Mouse (Mus musculus) hindbrain, embryonic 16.5 days (tissue): Measurements from ENCODE around the gene Coa7. TPM values are rescaled to one million over a fixed set of nuclear protein-coding genes. Genes with fewer than 3 reads are reported as not detected.

Experiments used
- ATAC-seq: fragments of 200-750 bp; cut with Nextera tagmentation; 2 replicates; pipeline ENCODE4 v1.8.0; 2017; ENCODE audit warnings: moderate TSS enrichment, moderate library complexity
- H3K27ac ChIP-seq: fragments of 300-500 bp; sonication (generic); 2 replicates; pipeline ENCODE4 v1.5.1; 2014; ENCODE audit warnings: low read depth, mild to moderate bottlenecking, control low read depth, low read length, moderate library complexity
- H3K27me3 ChIP-seq: fragments of 300-500 bp; sonication (generic); replicated peaks from 2 replicates; pipeline ENCODE4 v1.6.1; 2014; ENCODE audit warnings: low read length; ENCODE audit not compliant: control insufficient read depth, insufficient read depth
- H3K36me3 ChIP-seq: fragments of 300-500 bp; sonication (generic); 2 replicates; pipeline ENCODE4 v1.6.1; 2014; ENCODE audit warnings: mild to moderate bottlenecking, low read length, moderate library complexity, mixed read lengths; ENCODE audit not compliant: control insufficient read depth, insufficient read depth
- H3K4me1 ChIP-seq: fragments of 300-500 bp; sonication (generic); 2 replicates; pipeline ENCODE4 v1.6.1; 2014; ENCODE audit warnings: low read depth, low read length; ENCODE audit not compliant: control insufficient read depth, insufficient read depth
- H3K4me2 ChIP-seq: fragments of 300-500 bp; sonication (generic); 2 replicates; pipeline ENCODE4 v1.6.1; 2014; ENCODE audit warnings: mild to moderate bottlenecking, low read length, control low read depth, moderate library complexity
- H3K4me3 ChIP-seq: fragments of 300-500 bp; sonication (generic); 2 replicates; pipeline ENCODE4 v1.5.1; 2014; ENCODE audit warnings: mild to moderate bottlenecking, low read length, control low read depth, moderate library complexity
- H3K9ac ChIP-seq: fragments of 300-500 bp; sonication (generic); 2 replicates; pipeline ENCODE4 v1.6.1; 2014; ENCODE audit warnings: low read depth, mild to moderate bottlenecking, control low read depth, low read length, moderate library complexity
- H3K9me3 ChIP-seq: fragments of 300-500 bp; sonication (generic); 2 replicates; pipeline ENCODE4 v1.6.1; 2014; ENCODE audit warnings: mild to moderate bottlenecking, low read length, moderate library complexity; ENCODE audit not compliant: control insufficient read depth
- WGBS: fragments of 180-500 bp; shearing (Covaris S2); extraction: QIAGEN DNeasy Blood & Tissue Kit; methylation state at CpG from one replicate; pipeline ENCODE4 v1.1.7; 2014; 5-methylcytosine and 5-hydroxymethylcytosine counted together
- polyA plus RNA-seq: library from polyadenylated mRNA; unstranded; fragments of >200 nt; fragmentation: Nextera tagmentation; extraction: Ambion mirVana; gene quantifications from 2 replicates; pipeline ENCODE4 v1.2.1, GENCODE M21; 2015

Gene Coa7
- polyA plus RNA-seq, 1 experiment from 2014 or later, result 56.7 TPM

- H3K4me2 ChIP-seq, result no peak overlapping the region
- H3K27ac ChIP-seq, result no peak overlapping the region
- no peaks in the 10 kb centered on the region for H3K9me3 ChIP-seq
- no peak overlapping the region for H3K9ac ChIP-seq
- WGBS, result 25% methylated on average over 5 of the region's 5 CpGs
- no peaks in the 10 kb centered on the region for H3K27me3 ChIP-seq
- ATAC-seq, result no peak
- no peaks in the 10 kb centered on the region for H3K4me1 ChIP-seq
- no peak overlapping the region for H3K4me3 ChIP-seq
- no peaks in the 10 kb centered on the region for H3K36me3 ChIP-seq
These were observed 41.3 kb downstream of the Coa7 start for GRCm38 (mm10) chr4:108369254-108369653.

- no peak for ATAC-seq
- Histone ChIP-seq H3K27ac (no peak overlapping the region), H3K4me1 (no peaks in the 10 kb centered on the region), H3K9ac (no peak overlapping the region), H3K27me3 (no peaks in the 10 kb centered on the region), H3K9me3 (no peaks in the 10 kb centered on the region), H3K4me2 (no peak overlapping the region), H3K4me3 (no peak overlapping the region), H3K36me3 (no peaks in the 10 kb centered on the region)
- WGBS, result 62% methylated on average over 4 of the region's 4 CpGs
These were observed 42.5 kb downstream of the Coa7 start for GRCm38 (mm10) chr4:108370409-108370808.

GRCm38 (mm10) chr4:108371421-108371820 lies 43.5 kb downstream of the Coa7 start:
- no peak for ATAC-seq
- Histone ChIP-seq H3K27me3 (no peaks in the 10 kb centered on the region), H3K4me2 (no peak overlapping the region), H3K27ac (no peak overlapping the region), H3K4me3 (no peak overlapping the region), H3K36me3 (no peaks in the 10 kb centered on the region), H3K4me1 (no peaks in the 10 kb centered on the region), H3K9me3 (no peaks in the 10 kb centered on the region), H3K9ac (no peak overlapping the region)
- 84% methylated on average over 3 of the region's 3 CpGs for WGBS

GRCm38 (mm10) chr4:108372166-108372565 lies 44.2 kb downstream of the Coa7 start:
- Histone ChIP-seq H3K9me3 (no peaks in the 10 kb centered on the region), H3K4me3 (no peak overlapping the region), H3K27ac (no peak overlapping the region), H3K9ac (no peak overlapping the region), H3K4me1 (no peaks in the 10 kb centered on the region), H3K27me3 (no peaks in the 10 kb centered on the region), H3K4me2 (no peak overlapping the region), H3K36me3 (no peaks in the 10 kb centered on the region)
- ATAC-seq, result no peak
- WGBS, result 73% methylated on average over 3 of the region's 3 CpGs

GRCm38 (mm10) chr4:108379476-108379875 lies 51.5 kb downstream of the Coa7 start:
- Histone ChIP-seq H3K36me3 (no peaks in the 10 kb centered on the region), H3K9ac (no peak overlapping the region), H3K4me3 (no peak overlapping the region), H3K4me1 (peaks cover 6% of the 10 kb centered on the region), H3K27ac (no peak overlapping the region), H3K4me2 (no peak overlapping the region), H3K27me3 (peaks cover 4% of the 10 kb centered on the region; the same call in 1 of the 2 replicates), H3K9me3 (no peaks in the 10 kb centered on the region)
- WGBS, result 88% methylated on average over 3 of the region's 3 CpGs
- ATAC-seq, result no peak

- no peak overlapping the region for H3K9ac ChIP-seq
- 19% methylated on average over 1 of the region's 1 CpGs for WGBS
- H3K4me1 ChIP-seq, result peaks cover 6% of the 10 kb centered on the region
- no peaks in the 10 kb centered on the region for H3K36me3 ChIP-seq
- H3K27ac ChIP-seq, result no peak overlapping the region
- no peak for ATAC-seq
- H3K4me2 ChIP-seq, result no peak overlapping the region
- no peak overlapping the region for H3K4me3 ChIP-seq
- H3K27me3 ChIP-seq, result peaks cover 4% of the 10 kb centered on the region; the same call in 1 of the 2 replicates
- H3K9me3 ChIP-seq, result no peaks in the 10 kb centered on the region
These were observed 52.2 kb downstream of the Coa7 start for GRCm38 (mm10) chr4:108380146-108380545.

GRCm38 (mm10) chr4:108383183-108383714 lies 55.3 kb downstream of the Coa7 start, which contains the start of gene Shisal2a:
Gene Shisal2a (minus strand): TSS chr4:108383349.
- peak; percentile 63 for ATAC-seq
- Histone ChIP-seq H3K27ac (no peak within 1 kb of the TSS), H3K4me1 (peaks cover 11% of the 10 kb centered on the region), H3K9me3 (no peaks in the 10 kb centered on the region), H3K4me3 (peak within 1 kb of the TSS; percentile 46), H3K27me3 (peaks cover 4% of the 10 kb centered on the region; the same call in 1 of the 2 replicates), H3K4me2 (peak within 1 kb of the TSS; percentile 77), H3K9ac (peak within 1 kb of the TSS; percentile 76), H3K36me3 (no peaks in the 10 kb centered on the region)
- 2% methylated on average over 50 of the region's 55 CpGs for WGBS

GRCm38 (mm10) chr4:108386087-108386486 lies 58.1 kb downstream of the Coa7 start:
- 50% methylated on average over 1 of the region's 1 CpGs for WGBS
- Histone ChIP-seq H3K4me1 (peaks cover 16% of the 10 kb centered on the region), H3K27me3 (peaks cover 4% of the 10 kb centered on the region; the same call in 1 of the 2 replicates), H3K9me3 (no peaks in the 10 kb centered on the region), H3K27ac (no peak overlapping the region), H3K9ac (no peak overlapping the region), H3K4me3 (no peak overlapping the region), H3K36me3 (no peaks in the 10 kb centered on the region), H3K4me2 (no peak overlapping the region)
- ATAC-seq, result no peak

- Histone ChIP-seq H3K4me3 (peak overlapping the region; percentile 42), H3K36me3 (no peaks in the 10 kb centered on the region), H3K27ac (peak overlapping the region; percentile 64; the same call in 1 of the 2 replicates), H3K27me3 (peaks cover 4% of the 10 kb centered on the region; the same call in 1 of the 2 replicates), H3K4me1 (peaks cover 16% of the 10 kb centered on the region), H3K9me3 (no peaks in the 10 kb centered on the region), H3K9ac (peak overlapping the region; percentile 68), H3K4me2 (peak overlapping the region; percentile 80)
- ATAC-seq, result peak; percentile 16; the same call in 1 of the 2 replicates
- 36% methylated on average over 4 of the region's 4 CpGs for WGBS
These were observed 59.2 kb downstream of the Coa7 start for GRCm38 (mm10) chr4:108387106-108387505.
